Mouse (Mus musculus): ENCODE data around the gene Has1.

DNA sequence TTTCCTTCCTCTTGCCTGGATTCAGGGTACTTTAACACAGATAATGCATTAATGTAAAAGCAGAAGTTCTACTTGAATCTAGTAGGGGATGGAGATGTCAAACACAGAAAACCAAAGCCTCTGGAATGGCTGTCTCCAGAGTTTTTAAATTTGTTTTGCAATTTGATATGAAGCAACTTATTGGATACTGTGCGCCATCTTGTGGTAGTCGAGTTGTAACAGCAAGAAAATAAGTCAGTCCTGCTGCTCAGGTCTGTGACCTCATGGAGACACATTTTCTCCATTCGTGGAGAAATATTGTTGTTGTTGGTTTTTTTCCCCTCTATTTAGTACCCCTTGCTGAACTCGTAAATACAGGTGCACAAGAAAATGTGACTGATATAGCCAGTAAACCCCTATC is 41.0 kb upstream of the Has1 start:
- no peak for TF ChIP-seq POLR2A (IDR thresholded peaks at IDR 0.05; ENCODE audit: low read depth, low read length)
- no peak for TF ChIP-seq CTCF (IDR thresholded peaks at IDR 0.05; ENCODE audit: extremely low read depth, insufficient read length, insufficient replicate concordance, low read depth, low read length)

Data from small intestine, adult 2 months (tissue).